Mouse (Mus musculus) testis, adult 2 months (tissue): ENCODE results near the gene Tnrc6b.

Experiments
- CTCF ChIP-seq: fragments of 200-500 bp; IDR thresholded peaks from 2 replicates; pipeline ENCODE4 v1.5.1; 2012; ENCODE audit warnings: low read depth, mild to moderate bottlenecking, inconsistent platforms, low read length, moderate library complexity; ENCODE audit not compliant: control insufficient read depth, insufficient read depth, insufficient replicate concordance
- POLR2A ChIP-seq: fragments of 200-500 bp; IDR thresholded peaks from 2 replicates; pipeline ENCODE4 v1.6.1; 2012; ENCODE audit warnings: low read depth, mild to moderate bottlenecking, inconsistent platforms, low read length, moderate library complexity; ENCODE audit not compliant: control insufficient read depth

DNA sequence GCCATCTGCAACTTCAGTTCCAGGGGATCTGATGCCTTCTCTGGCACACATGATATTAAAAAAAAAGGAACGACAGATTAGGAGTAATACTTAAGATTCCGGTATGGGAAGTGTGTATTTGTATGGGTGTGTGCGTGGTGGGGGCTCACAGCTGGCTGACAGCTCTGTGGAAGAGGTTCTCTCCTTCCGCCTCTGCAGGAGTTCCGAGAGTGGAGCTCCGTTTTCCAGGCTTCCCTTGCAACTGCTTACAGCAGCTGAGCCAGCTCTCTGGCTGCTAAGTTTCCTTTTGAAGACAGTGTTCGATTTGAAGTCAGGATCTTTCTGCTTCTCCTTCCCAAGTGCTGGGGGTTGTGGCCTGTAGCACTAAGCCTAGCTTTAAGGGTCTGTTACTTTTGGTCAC is 238.9 kb downstream of the Tnrc6b start:
- TF ChIP-seq POLR2A (no peak), CTCF (no peak)
